8 mouse cellular contexts compared by ENCODE assay signal in the genomic region with DNA sequence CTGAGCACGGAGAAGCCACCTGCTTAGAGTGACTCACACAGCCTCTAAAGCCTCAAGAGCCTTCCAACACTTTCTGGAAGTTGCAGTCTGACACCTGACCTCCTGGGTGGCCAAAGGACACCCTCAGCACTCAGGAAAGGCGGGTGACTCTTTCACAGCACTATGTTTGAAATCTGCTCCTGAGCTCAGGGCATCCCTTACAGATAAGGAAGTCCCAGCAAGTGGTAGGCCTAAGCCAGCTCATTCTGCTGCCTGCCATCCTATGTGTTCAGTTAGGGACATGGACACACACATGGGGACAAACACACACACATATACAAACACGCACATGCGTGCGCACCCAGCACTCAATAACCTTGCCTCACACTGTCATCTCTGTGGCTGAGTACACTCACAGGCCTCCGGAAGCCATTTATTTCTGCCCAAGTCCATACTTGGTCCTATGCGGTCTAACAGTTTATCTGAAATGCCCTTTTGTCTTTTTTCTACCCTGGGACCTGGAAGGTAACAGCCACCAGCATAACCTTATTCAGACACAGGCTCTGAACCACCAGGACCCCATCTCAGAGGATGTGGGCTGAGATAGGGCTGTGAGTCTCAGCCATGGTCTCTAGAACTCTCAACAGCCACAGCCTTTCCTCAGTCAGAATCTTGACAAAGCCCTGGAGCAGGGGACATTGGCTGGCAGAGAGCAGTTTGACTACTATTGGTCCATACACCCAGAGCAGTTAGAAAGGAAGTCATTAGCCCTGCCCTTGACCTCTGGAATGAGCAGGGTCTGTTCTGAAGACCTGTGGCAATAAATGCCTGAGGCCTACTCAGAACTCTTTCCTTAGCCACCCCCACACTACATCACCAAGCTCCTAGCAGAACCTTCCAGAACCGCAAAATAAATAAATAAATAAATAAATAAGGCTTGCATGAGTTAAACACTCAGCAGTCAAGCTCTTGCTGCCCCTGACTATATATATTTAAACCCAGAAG. TPM values are rescaled to one million over a fixed set of nuclear protein-coding genes. Genes with fewer than 3 reads are reported as not detected.
A peak's percentile ranks its signal among the peaks of the same experiment; 100 is the strongest.
DNase-seq lines count a peak whose midpoint lies in the region; ATAC-seq lines count a peak whose summit lies in the region.

No protein-coding gene starts in this region.

- H3K9me3 ChIP-seq in kidney, embryonic 16.5 days (ENCODE audit: low read length) = no peaks in the 10 kb centered on the region
- no peaks in the 10 kb centered on the region for H3K9me3 ChIP-seq in hindbrain, embryonic 14.5 days (ENCODE audit: control insufficient read depth, low read length)
- no peaks in the 10 kb centered on the region for H3K9me3 ChIP-seq in neural tube, embryonic 12.5 days

- H3K27ac ChIP-seq in kidney, embryonic 16.5 days (ENCODE audit: low read length) = peak overlapping the region; percentile 99
- peak overlapping the region; percentile 68 for H3K27ac ChIP-seq in hindbrain, embryonic 14.5 days
- H3K27ac ChIP-seq in neural tube, embryonic 12.5 days = 0 out of 2 replicates have a peak overlapping the region, but pooled peaks have one; percentile 16

- H3K4me2 ChIP-seq in kidney, embryonic 16.5 days (replicated peaks; ENCODE audit: low read depth, low read length) = no peak overlapping the region
- no peak overlapping the region for H3K4me2 ChIP-seq in hindbrain, embryonic 14.5 days (replicated peaks)
- H3K4me2 ChIP-seq in neural tube, embryonic 12.5 days (replicated peaks) = no peak overlapping the region

- no peak overlapping the region for H3K4me3 ChIP-seq in kidney, embryonic 16.5 days (ENCODE audit: low read length)
- no peak overlapping the region for H3K4me3 ChIP-seq in hindbrain, embryonic 14.5 days (replicated peaks; ENCODE audit: low read length)
- H3K4me3 ChIP-seq in neural tube, embryonic 12.5 days = no peak overlapping the region

- H3K36me3 ChIP-seq in kidney, embryonic 16.5 days (ENCODE audit: insufficient read depth, low read length) = peaks cover 46% of the 10 kb centered on the region
- peaks cover 11% of the 10 kb centered on the region for H3K36me3 ChIP-seq in hindbrain, embryonic 14.5 days (replicated peaks; ENCODE audit: control insufficient read depth, insufficient read depth)
- H3K36me3 ChIP-seq in neural tube, embryonic 12.5 days = peaks cover 18% of the 10 kb centered on the region

- 78% methylated on average over 8 of the region's 8 CpGs for WGBS in kidney, embryonic 16.5 days
- WGBS in hindbrain, embryonic 14.5 days = 87% methylated on average over 8 of the region's 8 CpGs
- 85% methylated on average over 8 of the region's 8 CpGs for WGBS in neural tube, embryonic 12.5 days

- ATAC-seq in kidney, embryonic 16.5 days (ENCODE audit: low FRiP score, low TSS enrichment) = no peak
- no peak for ATAC-seq in hindbrain, embryonic 14.5 days (ENCODE audit: low FRiP score)
- no peak for ATAC-seq in neural tube, embryonic 12.5 days (ENCODE audit: low FRiP score, low read depth)
- no peak for ATAC-seq in granulocyte monocyte progenitor cell, adult 5-6 weeks (replicated peaks; ENCODE audit: poor library complexity, severe bottlenecking)

- H3K4me1 ChIP-seq in kidney, embryonic 16.5 days (ENCODE audit: insufficient read depth, low read length) = peaks cover 52% of the 10 kb centered on the region
- H3K4me1 ChIP-seq in hindbrain, embryonic 14.5 days (replicated peaks; ENCODE audit: control insufficient read depth, insufficient read depth, low read length) = peaks cover 12% of the 10 kb centered on the region
- H3K4me1 ChIP-seq in neural tube, embryonic 12.5 days = peaks cover 16% of the 10 kb centered on the region

- no peak for DNase-seq in kidney, postnatal 14 days
- peak; percentile 62 for DNase-seq in T-cell, adult 2 months (ENCODE audit: low spot score)
- DNase-seq in hindbrain, embryonic 14.5 days (ENCODE audit: low spot score) = no peak
- DNase-seq in adrenal gland, postnatal 36 days = no peak
- DNase-seq in urinary bladder, adult 18-20 months (ENCODE audit: low spot score in 2 of 2) = no peak

- peak overlapping the region; percentile 52 for H3K9ac ChIP-seq in kidney, embryonic 16.5 days (replicated peaks; ENCODE audit: low read length)
- peak overlapping the region; percentile 37; the same call in 1 of the 2 replicates for H3K9ac ChIP-seq in hindbrain, embryonic 14.5 days
- H3K9ac ChIP-seq in neural tube, embryonic 12.5 days = 0 out of 2 replicates have a peak overlapping the region, but pooled peaks have one; percentile 13

- no peaks in the 10 kb centered on the region for H3K27me3 ChIP-seq in kidney, embryonic 16.5 days (ENCODE audit: insufficient read depth, low read length)
- no peaks in the 10 kb centered on the region for H3K27me3 ChIP-seq in hindbrain, embryonic 14.5 days (ENCODE audit: control insufficient read depth, insufficient read depth, low read length)
- no peaks in the 10 kb centered on the region for H3K27me3 ChIP-seq in neural tube, embryonic 12.5 days (replicated peaks)

RNA-seq across cellular contexts. Expression of a gene that starts 42.2 kb away (rescaled TPM):
- polyA plus RNA-seq in kidney, embryonic 16.5 days (2015; fragmentation: Nextera tagmentation; extraction: Ambion mirVana) = 55.4 and 64.5 TPM in 2 replicates
- 14.4 and 14.6 TPM in 2 replicates for polyA plus RNA-seq in hindbrain, embryonic 14.5 days (2014; fragmentation: Nextera tagmentation; extraction: Ambion mirVana)
- 20.9 and 21.0 TPM in 2 replicates for polyA plus RNA-seq in neural tube, embryonic 12.5 days (2016; fragmentation: Nextera tagmentation; extraction: Ambion mirVana)
- total RNA-seq in adrenal gland, postnatal 36 days (2021) = 100 to 1,000 TPM; 309 to 387 TPM
- total RNA-seq in granulocyte monocyte progenitor cell, adult 5-6 weeks (2014; fragmentation: Nextera tagmentation) = 199 and 315 TPM in 2 replicates
- 285 and 305 TPM in 2 replicates for total RNA-seq in granulocyte monocyte progenitor cell, adult 5-6 weeks (2017)

RNA-seq across cellular contexts. Expression of a gene that starts 43.0 kb away (rescaled TPM):
- polyA plus RNA-seq in kidney, embryonic 16.5 days (2015; fragmentation: Nextera tagmentation; extraction: Ambion mirVana) = 0.19 and 0.21 TPM in 2 replicates
- polyA plus RNA-seq in hindbrain, embryonic 14.5 days (2014; fragmentation: Nextera tagmentation; extraction: Ambion mirVana) = not detected in 2 replicates
- 0.26 and 0.48 TPM in 2 replicates for polyA plus RNA-seq in neural tube, embryonic 12.5 days (2016; fragmentation: Nextera tagmentation; extraction: Ambion mirVana)
- not detected for total RNA-seq in adrenal gland, postnatal 36 days (2021)
- not detected in 2 replicates for total RNA-seq in granulocyte monocyte progenitor cell, adult 5-6 weeks (2014; fragmentation: Nextera tagmentation)
- total RNA-seq in granulocyte monocyte progenitor cell, adult 5-6 weeks (2017) = 0.04 TPM in 1 of 2 replicates, not detected in the other

Comparison
In these comparisons a context has a peak if more than half of its experiments do, and no peak if none do; other contexts are left out.
1. H3K27ac ChIP-seq: peak in every context shown above with its lines; median percentile 99 in kidney, embryonic 16.5 days; 68 in hindbrain, embryonic 14.5 days; 16 in neural tube, embryonic 12.5 days.